Mouse (Mus musculus): ENCODE data around the gene Fads1. TPM values are rescaled to one million over a fixed set of nuclear protein-coding genes. Genes with fewer than 3 reads are reported as not detected.

The Fads1 gene
- 139 and 145 TPM in 2 replicates for polyA plus RNA-seq (2015; fragmentation: Nextera tagmentation; extraction: Ambion mirVana)

GRCm38 (mm10) chr19:10182670-10183298 is at the start of gene Fads1:
Gene Fads1, plus strand, starts transcription at chr19:10182888.

GRCm38 (mm10) chr19:10203848-10204615 is 21.3 kb downstream of the Fads1 start, which contains the start of the genes Tmem258 and Fen1:
Gene Tmem258, plus strand, starts transcription at chr19:10204014.
Gene Fen1, minus strand, starts transcription at chr19:10204169.

GRCm38 (mm10) chr19:10240654-10241305 is 58.1 kb downstream of the Fads1 start, which contains the start of gene Myrf:
Gene Myrf, minus strand, starts transcription at chr19:10240748.

Small RNAs within 50 kb of the gene (microRNA-seq; reads per million reads assigned to microRNA genes)
- 1.7 reads per million for gene Mir6993

Other genes starting within 250 kb of the Fads1 start
- gene Fth1, start 202.3 kb upstream of the Fads1 start, polyA plus RNA-seq (2015; fragmentation: Nextera tagmentation; extraction: Ambion mirVana): 2,861 and 3,351 TPM in 2 replicates
- 4.6 and 4.9 TPM in 2 replicates for gene Best1, start 181.3 kb upstream of the Fads1 start, polyA plus RNA-seq (2015; fragmentation: Nextera tagmentation; extraction: Ambion mirVana)
- gene Rab3il1, start 181.2 kb upstream of the Fads1 start, polyA plus RNA-seq (2015; fragmentation: Nextera tagmentation; extraction: Ambion mirVana): 22.8 and 23.5 TPM in 2 replicates
- gene Fads3, start 141.3 kb upstream of the Fads1 start, polyA plus RNA-seq (2015; fragmentation: Nextera tagmentation; extraction: Ambion mirVana): 36.3 and 40.6 TPM in 2 replicates
- gene Fads2, start 81.1 kb upstream of the Fads1 start, polyA plus RNA-seq (2015; fragmentation: Nextera tagmentation; extraction: Ambion mirVana): 224 and 246 TPM in 2 replicates
- gene Tmem258, start 21.1 kb downstream of the Fads1 start, polyA plus RNA-seq (2015; fragmentation: Nextera tagmentation; extraction: Ambion mirVana): 345 TPM in 2 replicates
- gene Fen1, start 21.3 kb downstream of the Fads1 start, polyA plus RNA-seq (2015; fragmentation: Nextera tagmentation; extraction: Ambion mirVana): 16.6 and 18.9 TPM in 2 replicates
- 2.1 and 3.2 TPM in 2 replicates for gene Myrf, start 57.9 kb downstream of the Fads1 start, polyA plus RNA-seq (2015; fragmentation: Nextera tagmentation; extraction: Ambion mirVana)
- 11.3 and 13.8 TPM in 2 replicates for gene Dagla, start 122.0 kb downstream of the Fads1 start, polyA plus RNA-seq (2015; fragmentation: Nextera tagmentation; extraction: Ambion mirVana)
- gene Syt7, start 206.2 kb downstream of the Fads1 start, polyA plus RNA-seq (2015; fragmentation: Nextera tagmentation; extraction: Ambion mirVana): 32.7 and 43.1 TPM in 2 replicates

All from neural tube, postnatal 0 days (tissue).